Mouse (Mus musculus): ENCODE measurements at regions not wholly inside any gene's neighbourhood (a gene's known extent, or its start where the extent isn't known, plus 50 kb on each side); places are given as distances from the start of the nearest gene placed in this dataset.

DNA sequence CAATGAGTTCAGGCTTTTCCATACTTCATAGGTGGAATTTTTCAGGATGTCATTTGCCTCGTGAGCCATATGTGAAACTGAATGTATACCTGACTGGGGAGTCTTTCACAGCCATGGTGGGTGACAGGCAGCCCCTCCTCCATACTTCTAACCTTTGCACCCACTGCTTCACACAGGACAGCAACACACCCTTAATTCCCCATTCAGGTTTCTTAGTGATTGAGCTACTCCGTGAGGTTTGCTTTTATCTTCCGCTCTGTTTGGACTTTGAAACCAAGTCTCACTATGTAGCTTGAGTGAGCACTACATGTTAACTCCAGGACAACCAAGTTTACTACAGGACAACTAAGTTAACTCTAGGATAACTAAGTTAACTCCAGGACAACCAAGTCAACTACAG lies 381.4 kb downstream of the Matn1 start:
- TF ChIP-seq CTCF (IDR thresholded peaks at IDR 0.05): no peak
- no peak for TF ChIP-seq EP300 (IDR thresholded peaks at IDR 0.05)
